In genomic region chr6:50915166-50916030, GRCm38 (mm10) we compare ENCODE assay signal across 16 mouse cellular contexts.
DNase-seq lines count a peak whose midpoint lies in the region; ATAC-seq and TF ChIP-seq lines count a peak whose summit lies in the region.
"Had no signal": no experiment of that assay in that cellular context is flagged by ENCODE, and none has a peak within 500 bp of the region (broad histone marks: within the 10 kb centered on the region; RNA-seq: fewer than 3 reads in every experiment).

No protein-coding gene starts in this region.

- ATAC-seq in intestine, embryonic 14.5 days (replicated peaks; ENCODE audit: low FRiP score, low TSS enrichment, low read depth) = no peak
- ATAC-seq in intestine, postnatal 0 days = no peak
- ATAC-seq in lung, embryonic 15.5 days (ENCODE audit: borderline replicate concordance, extremely low read depth, low FRiP score, low TSS enrichment) = 0 out of 2 replicates have a peak, but pooled peaks have one; percentile 35
- ATAC-seq in embryonic facial prominence, embryonic 14.5 days (ENCODE audit: low read depth) = no peak
- no peak for ATAC-seq in intestine, embryonic 16.5 days
- ATAC-seq: forebrain, embryonic 14.5 days; midbrain, embryonic 16.5 days had no signal

- no peak overlapping the region for H3K4me3 ChIP-seq in intestine, embryonic 14.5 days (ENCODE audit: low read depth, low read length)
- no peak overlapping the region for H3K4me3 ChIP-seq in intestine, postnatal 0 days (ENCODE audit: low read depth, low read length)
- H3K4me3 ChIP-seq in lung, embryonic 15.5 days = no peak overlapping the region
- no peak overlapping the region for H3K4me3 ChIP-seq in embryonic facial prominence, embryonic 14.5 days (ENCODE audit: low read depth, low read length)
- H3K4me3 ChIP-seq in intestine, embryonic 16.5 days (ENCODE audit: low read length) = no peak overlapping the region
- H3K4me3 ChIP-seq: hindbrain, embryonic 12.5 days had no signal

- H3K36me3 ChIP-seq in intestine, embryonic 14.5 days (ENCODE audit: control insufficient read depth, insufficient read depth, low read length) = no peaks in the 10 kb centered on the region
- no peaks in the 10 kb centered on the region for H3K36me3 ChIP-seq in intestine, postnatal 0 days (ENCODE audit: control insufficient read depth, insufficient read depth)
- no peaks in the 10 kb centered on the region for H3K36me3 ChIP-seq in lung, embryonic 15.5 days
- no peaks in the 10 kb centered on the region for H3K36me3 ChIP-seq in embryonic facial prominence, embryonic 14.5 days (ENCODE audit: control insufficient read depth, insufficient read depth, low read length)
- H3K36me3 ChIP-seq in intestine, embryonic 16.5 days (ENCODE audit: control insufficient read depth, insufficient read depth, low read length) = no peaks in the 10 kb centered on the region
- H3K36me3 ChIP-seq: hindbrain, embryonic 12.5 days had no signal

- no peak overlapping the region for H3K4me2 ChIP-seq in intestine, embryonic 14.5 days (ENCODE audit: low read length)
- H3K4me2 ChIP-seq in intestine, postnatal 0 days (replicated peaks; ENCODE audit: low read depth) = no peak overlapping the region
- H3K4me2 ChIP-seq in lung, embryonic 15.5 days = no peak overlapping the region
- no peak overlapping the region for H3K4me2 ChIP-seq in embryonic facial prominence, embryonic 14.5 days (ENCODE audit: low read depth, low read length)
- H3K4me2 ChIP-seq in intestine, embryonic 16.5 days (ENCODE audit: low read depth, low read length) = no peak overlapping the region
- H3K4me2 ChIP-seq: hindbrain, embryonic 12.5 days had no signal

- H3K27me3 ChIP-seq in intestine, embryonic 14.5 days (replicated peaks; ENCODE audit: control insufficient read depth, insufficient read depth, low read length) = no peaks in the 10 kb centered on the region
- no peaks in the 10 kb centered on the region for H3K27me3 ChIP-seq in intestine, postnatal 0 days (replicated peaks; ENCODE audit: control insufficient read depth, insufficient read depth, low read length)
- no peaks in the 10 kb centered on the region for H3K27me3 ChIP-seq in lung, embryonic 15.5 days
- no peaks in the 10 kb centered on the region for H3K27me3 ChIP-seq in embryonic facial prominence, embryonic 14.5 days (replicated peaks; ENCODE audit: control insufficient read depth, insufficient read depth, low read length)
- no peaks in the 10 kb centered on the region for H3K27me3 ChIP-seq in intestine, embryonic 16.5 days (replicated peaks; ENCODE audit: control insufficient read depth, insufficient read depth, low read length)
- H3K27me3 ChIP-seq: hindbrain, embryonic 12.5 days had no signal

- no peak overlapping the region for H3K9ac ChIP-seq in intestine, embryonic 14.5 days (ENCODE audit: low read length)
- no peak overlapping the region for H3K9ac ChIP-seq in intestine, postnatal 0 days (ENCODE audit: low read depth, low read length)
- no peak overlapping the region for H3K9ac ChIP-seq in lung, embryonic 15.5 days
- no peak overlapping the region for H3K9ac ChIP-seq in embryonic facial prominence, embryonic 14.5 days (ENCODE audit: low read depth, low read length)
- no peak overlapping the region for H3K9ac ChIP-seq in intestine, embryonic 16.5 days (ENCODE audit: low read depth, low read length)
- H3K9ac ChIP-seq: hindbrain, embryonic 12.5 days; liver, embryonic 14.5 days had no signal

- H3K4me1 ChIP-seq in intestine, embryonic 14.5 days (replicated peaks; ENCODE audit: control insufficient read depth, insufficient read depth, low read length) = no peaks in the 10 kb centered on the region
- H3K4me1 ChIP-seq in intestine, postnatal 0 days (replicated peaks; ENCODE audit: control insufficient read depth, insufficient read depth, low read length) = no peaks in the 10 kb centered on the region
- H3K4me1 ChIP-seq in lung, embryonic 15.5 days = peaks cover 5% of the 10 kb centered on the region
- H3K4me1 ChIP-seq in embryonic facial prominence, embryonic 14.5 days (ENCODE audit: control insufficient read depth, insufficient read depth, low read length) = peaks cover 2% of the 10 kb centered on the region; the same call in 1 of the 2 replicates
- 0 out of 2 replicates have a peak, but pooled peaks cover 4% of the 10 kb centered on the region for H3K4me1 ChIP-seq in intestine, embryonic 16.5 days (ENCODE audit: control insufficient read depth, insufficient read depth, low read length)
- H3K4me1 ChIP-seq: hindbrain, embryonic 12.5 days had no signal

- H3K27ac ChIP-seq in intestine, embryonic 14.5 days (ENCODE audit: low read depth) = 0 out of 2 replicates have a peak overlapping the region, but pooled peaks have one; percentile 6
- no peak overlapping the region for H3K27ac ChIP-seq in intestine, postnatal 0 days (ENCODE audit: low read depth, low read length)
- H3K27ac ChIP-seq in lung, embryonic 15.5 days = peak overlapping the region; percentile 33; the same call in 1 of the 2 replicates
- peak overlapping the region; percentile 77 for H3K27ac ChIP-seq in embryonic facial prominence, embryonic 14.5 days (replicated peaks; ENCODE audit: low read depth, low read length)
- peak overlapping the region; percentile 41; the same call in 1 of the 2 replicates for H3K27ac ChIP-seq in intestine, embryonic 16.5 days (ENCODE audit: low read length)
- H3K27ac ChIP-seq: hindbrain, embryonic 12.5 days; liver, embryonic 14.5 days had no signal

- WGBS in intestine, embryonic 14.5 days = 78% methylated on average over 8 of the region's 8 CpGs
- 80% methylated on average over 8 of the region's 8 CpGs for WGBS in intestine, postnatal 0 days
- 50% methylated on average over 8 of the region's 8 CpGs for WGBS in lung, embryonic 15.5 days
- 61% methylated on average over 8 of the region's 8 CpGs for whole genome bisulfite sequencing in embryonic facial prominence, embryonic 14.5 days
- 69% methylated on average over 8 of the region's 8 CpGs for WGBS in intestine, embryonic 16.5 days

- no peak for TF ChIP-seq CTCF in intestine, postnatal 0 days (IDR thresholded peaks at IDR 0.05; ENCODE audit: low read depth)

- no peak for DNase-seq in intestine, embryonic 14.5 days (ENCODE audit: low spot score)
- DNase-seq in lung, postnatal 4 days = no peak
- peak; percentile 74 for DNase-seq in embryonic facial prominence, embryonic 14.5 days (ENCODE audit: low spot score)
- DNase-seq in neural tube, embryonic 10.5 days (ENCODE audit: extremely low spot score, low spot score) = no peak
- DNase-seq: cerebellum, adult 9-10 months; gastrocnemius, postnatal 25 days; kidney, adult 8-10 months; left cerebral cortex, postnatal 4 days; thymus, postnatal 4 days had no signal

- H3K9me3 ChIP-seq in intestine, embryonic 14.5 days (ENCODE audit: control insufficient read depth, low read length) = no peaks in the 10 kb centered on the region
- no peaks in the 10 kb centered on the region for H3K9me3 ChIP-seq in intestine, postnatal 0 days (ENCODE audit: control insufficient read depth)
- no peaks in the 10 kb centered on the region for H3K9me3 ChIP-seq in lung, embryonic 15.5 days
- H3K9me3 ChIP-seq in embryonic facial prominence, embryonic 14.5 days (ENCODE audit: control insufficient read depth, low read length) = no peaks in the 10 kb centered on the region
- H3K9me3 ChIP-seq in intestine, embryonic 16.5 days (ENCODE audit: control insufficient read depth, low read length) = no peaks in the 10 kb centered on the region
- H3K9me3 ChIP-seq: hindbrain, embryonic 12.5 days had no signal
